Mouse (Mus musculus) stomach, adult 2 months (tissue): ENCODE data around the gene Smim7. TPM values are rescaled to one million over a fixed set of nuclear protein-coding genes. Genes with fewer than 3 reads are reported as not detected.

Experiments
- polyA plus RNA-seq: library from polyadenylated mRNA; depleted of rRNA; stranded (reverse); fragments of >200 nt; gene quantifications from 2 replicates; pipeline ENCODE4 v1.2.3, GENCODE M21; 2012; rRNA removed

The Smim7 gene
- 13.7 and 17.9 TPM in 2 replicates for polyA plus RNA-seq

DNA sequence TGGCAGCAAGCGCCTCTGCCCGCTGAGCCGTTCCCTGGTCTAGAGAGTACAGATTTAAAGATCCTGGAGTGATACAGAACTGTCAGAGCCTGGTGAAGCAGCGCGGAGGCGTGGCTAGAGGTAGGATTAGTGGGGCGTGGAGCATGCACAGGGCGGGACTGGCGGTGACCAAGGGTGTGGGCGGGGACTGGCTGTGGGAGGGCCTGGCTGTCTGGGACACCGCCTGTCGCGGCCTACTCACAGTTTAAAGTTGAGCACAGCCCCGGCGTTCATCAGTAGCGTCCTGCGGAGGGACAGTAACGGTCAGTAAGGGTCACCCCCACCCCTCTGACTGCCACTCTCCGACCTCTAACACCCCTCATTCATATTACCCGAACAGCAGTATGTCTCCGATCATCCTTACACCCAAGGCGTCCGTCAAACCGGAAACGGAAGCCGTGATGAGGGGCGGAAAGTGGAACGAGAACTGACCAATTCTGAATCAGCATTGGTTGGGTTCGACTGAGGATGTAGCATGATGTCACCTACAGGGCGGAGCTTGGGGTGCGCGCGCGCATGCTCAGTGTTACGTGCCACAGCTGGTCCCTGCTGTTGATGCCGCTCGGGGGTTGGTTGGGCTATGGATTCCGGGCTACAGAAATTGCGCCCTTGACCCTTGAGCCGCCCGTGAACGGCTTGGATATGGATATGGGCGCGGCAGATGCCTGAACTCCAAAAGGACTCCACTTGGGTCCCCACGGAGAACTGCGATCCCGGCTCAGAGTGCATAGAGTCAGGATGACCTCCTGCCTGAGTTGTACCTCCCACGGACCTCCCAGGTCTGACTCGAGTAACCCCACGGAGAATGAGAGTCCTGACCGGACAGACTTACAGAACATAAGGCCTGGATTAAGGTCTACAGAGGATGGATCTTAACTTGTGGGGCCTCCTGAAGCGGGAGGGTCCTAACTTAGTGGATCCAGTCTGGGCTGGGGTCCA, at the start of gene Smim7:
Smim7 (minus strand) TSS at position 456 of the 978 bp plus-strand sequence.

DNA sequence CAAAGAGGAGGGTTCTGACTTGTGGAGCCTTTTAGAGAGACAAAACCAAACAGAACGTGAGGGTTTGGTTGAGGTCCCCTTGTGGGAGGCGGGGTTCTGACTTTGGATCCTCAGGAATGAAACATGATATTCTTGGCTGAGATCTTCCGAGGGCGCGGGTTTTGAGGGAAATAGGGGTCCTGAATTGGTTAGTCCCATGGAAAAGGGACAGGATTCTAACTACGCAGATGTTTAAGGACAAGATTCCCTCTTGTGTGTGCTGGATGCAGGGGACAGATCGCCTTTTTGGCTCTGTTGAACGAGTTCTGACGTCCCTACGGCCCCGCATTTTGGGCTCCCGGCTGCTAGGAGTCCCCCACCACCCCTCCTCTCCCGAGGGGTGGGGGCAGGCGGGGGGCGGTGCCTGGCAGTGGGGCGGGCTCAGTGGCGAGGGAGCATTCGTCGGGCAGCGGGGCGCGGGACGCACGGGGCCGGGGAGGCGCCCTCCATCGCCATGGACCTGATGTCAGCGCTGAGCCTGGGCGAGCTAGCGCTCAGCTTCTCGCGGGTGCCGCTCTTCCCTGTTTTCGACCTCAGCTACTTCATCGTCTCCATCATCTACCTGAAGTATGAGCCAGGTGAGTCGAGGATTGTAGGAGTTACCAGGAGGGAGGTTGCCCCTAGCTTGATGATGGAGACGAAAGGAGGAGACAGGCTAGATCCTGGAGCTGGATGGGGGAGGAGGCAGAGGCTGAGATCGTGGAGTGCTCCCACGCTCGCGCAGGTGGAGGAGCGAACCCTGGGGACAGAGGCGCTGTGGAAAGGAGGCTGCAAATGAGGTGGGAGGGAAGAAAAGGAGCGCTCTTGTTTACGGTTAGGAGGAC, 954 bp upstream of the Smim7 start, which contains the start of gene Tmem38a:
Tmem38a (plus strand) TSS at position 445 of the 863 bp plus-strand sequence.

DNA sequence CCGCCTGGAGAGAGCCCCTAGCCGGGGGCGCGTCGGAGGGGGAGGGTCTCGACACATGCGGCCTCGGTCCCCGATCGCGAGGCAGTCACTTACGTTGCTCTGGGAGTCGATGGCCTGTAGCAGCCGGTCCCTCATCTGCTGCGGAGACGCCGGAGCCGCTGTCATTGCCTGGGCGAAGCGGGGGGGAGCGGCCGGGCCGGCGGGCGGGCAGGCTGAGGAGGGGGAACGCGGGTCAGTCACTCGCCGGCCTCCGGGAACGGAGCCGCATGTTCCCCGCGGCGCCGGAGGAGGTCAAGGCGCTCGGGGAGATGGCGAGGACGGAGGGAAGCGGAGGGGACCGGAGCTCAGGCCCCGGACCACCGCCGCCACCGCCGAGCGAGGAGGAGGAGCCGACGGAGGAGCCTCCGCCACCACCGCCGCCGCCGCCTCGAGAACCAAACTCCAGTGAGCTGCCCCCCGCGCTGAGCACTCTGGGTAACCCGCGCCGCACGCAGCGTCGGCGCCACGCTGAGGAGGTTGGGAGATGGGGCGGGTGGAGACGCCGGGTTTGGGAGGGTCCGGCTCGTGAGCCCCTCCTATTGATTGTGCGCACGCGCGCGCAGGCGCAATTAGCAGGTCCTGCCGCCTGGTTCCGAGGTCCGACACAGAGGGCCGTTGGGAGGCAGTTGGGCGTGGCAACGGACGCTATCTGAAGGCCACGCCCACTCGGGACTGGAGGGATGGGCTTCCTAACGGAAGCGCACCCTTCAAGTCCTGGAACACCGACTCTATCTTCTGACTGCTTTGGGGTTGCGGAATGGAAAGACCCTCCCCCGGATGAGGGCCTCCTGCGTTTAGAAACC, 22.9 kb downstream of the Smim7 start, which contains the start of gene Med26:
Med26 (minus strand) TSS at position 469 of the 842 bp plus-strand sequence.

Other genes starting within 250 kb of the Smim7 start
- 10.4 and 13.6 TPM in 2 replicates for gene Eps15l1, start 149.6 kb downstream of the Smim7 start, polyA plus RNA-seq
- gene Calr3, start 127.2 kb downstream of the Smim7 start, polyA plus RNA-seq = not detected in 2 replicates
- gene 1700030K09Rik, start 127.2 kb downstream of the Smim7 start, polyA plus RNA-seq = 2.2 and 2.8 TPM in 2 replicates
- gene Cherp, start 95.9 kb downstream of the Smim7 start, polyA plus RNA-seq = 18.8 and 22.3 TPM in 2 replicates
- 27.9 and 31.7 TPM in 2 replicates for gene Slc35e1, start 78.5 kb downstream of the Smim7 start, polyA plus RNA-seq
- gene Med26, start 22.8 kb downstream of the Smim7 start, polyA plus RNA-seq = 5.9 and 6.6 TPM in 2 replicates
- 23.7 and 28.3 TPM in 2 replicates for gene Tmem38a, start 967 bp upstream of the Smim7 start, polyA plus RNA-seq
- 0.03 TPM in 1 of 2 replicates, not detected in the other for gene Nwd1, start 75.6 kb upstream of the Smim7 start, polyA plus RNA-seq
- gene Sin3b, start 152.2 kb upstream of the Smim7 start, polyA plus RNA-seq = 45.4 and 47.6 TPM in 2 replicates
- 3.5 and 3.7 TPM in 2 replicates for gene F2rl3, start 190.8 kb upstream of the Smim7 start, polyA plus RNA-seq